ENCODE assay signal across 20 mouse cellular contexts in the genomic region with DNA sequence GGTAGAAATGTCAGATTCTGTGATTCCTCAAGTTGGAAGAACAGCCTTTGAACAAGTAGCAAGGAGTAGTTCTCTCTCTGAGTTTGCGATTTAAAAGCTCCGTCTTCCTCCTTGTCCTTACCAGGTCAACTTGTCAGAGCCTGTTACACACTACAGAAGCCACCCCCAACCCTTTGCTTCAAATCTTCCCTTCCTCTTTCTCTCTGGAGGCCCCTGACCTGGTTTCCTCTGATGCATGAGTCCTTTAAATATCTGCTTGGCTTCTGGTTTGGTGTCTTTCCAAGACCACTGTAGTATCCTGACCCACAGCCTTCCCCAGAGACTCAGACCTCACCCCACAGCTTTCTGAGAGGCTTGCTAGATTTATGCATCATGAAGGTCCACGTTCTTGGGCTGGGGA.
DNase-seq lines count a peak whose midpoint lies in the region; ATAC-seq and TF ChIP-seq lines count a peak whose summit lies in the region.
"Had no signal": no experiment of that assay in that cellular context is flagged by ENCODE, and none has a peak within 500 bp of the region (broad histone marks: within the 10 kb centered on the region; RNA-seq: fewer than 3 reads in every experiment).

No protein-coding gene starts in this region.

- H3K4me2 ChIP-seq in CH12.LX (ENCODE audit: insufficient read depth, low read depth, poor library complexity, severe bottlenecking), result no peak overlapping the region

- H3K4me3 ChIP-seq in CH12.LX (replicated peaks in 1 of 3; ENCODE audit: low read depth in 2 of 3, low read length in 2 of 3, poor library complexity in 1 of 3), result no peak overlapping the region

- in situ Hi-C loops in CH12.LX (cut with MboI; ENCODE audit: low pct_ligation_motif_present, low pct_unique_long_range_greater_than_20kb, low sequenced_read_pairs), result no loop called here

- ATAC-seq in hematopoietic stem cell, adult 5-6 weeks (replicated peaks in 1 of 2; ENCODE audit: insufficient read depth in 1 of 2, low FRiP score in 2 of 2, low TSS enrichment in 1 of 2, low read depth in 1 of 2, poor library complexity in 2 of 2, severe bottlenecking in 2 of 2), result peak; percentile 64 to 67
- ATAC-seq: activated CD4-positive, CD25-positive, alpha-beta regulatory T cell, adult 4 months; CD4-positive, CD25-positive, alpha-beta regulatory T cell, adult 4 months; Patski had no signal

- H3K27me3 ChIP-seq in CH12.LX (replicated peaks), result no peaks in the 10 kb centered on the region

- no peak overlapping the region for H3K9ac ChIP-seq in CH12.LX (ENCODE audit: insufficient read depth, low read depth)

- no peak for TF ChIP-seq CTCF in CH12.LX (conservative IDR thresholded peaks at IDR 0.05 in 1 of 2, IDR thresholded peaks at IDR 0.05 in 1 of 2; ENCODE audit: low read depth in 2 of 2, low read length in 2 of 2)

- H3K79me2 ChIP-seq in CH12.LX (replicated peaks; ENCODE audit: control insufficient read depth, extremely low read depth, insufficient read depth, poor library complexity, severe bottlenecking), result no peaks in the 10 kb centered on the region

- TF ChIP-seq EP300 in CH12.LX (IDR thresholded peaks at IDR 0.05; ENCODE audit: low read length), result no peak

- no peaks in the 10 kb centered on the region for H3K9me3 ChIP-seq in CH12.LX (replicated peaks; ENCODE audit: low read length)
- H3K9me3 ChIP-seq: G1E had no signal

- dilution Hi-C loops in CH12.LX (cut with MboI; ENCODE audit: extremely low pct_ligation_motif_present, extremely low pct_unique_long_range_greater_than_20kb, low sequenced_read_pairs), result no loop called here

- no peak for TF ChIP-seq RAD21 in CH12.LX (IDR thresholded peaks at IDR 0.05; ENCODE audit: low read depth, low read length)

- H3K4me1 ChIP-seq in CH12.LX (ENCODE audit: control insufficient read depth in 1 of 2, insufficient read depth in 2 of 2), result peaks cover 0 to 5% of the 10 kb centered on the region in 2 experiments; a peak in 2 of 4 replicates

- peak; percentile 6 for DNase-seq in CH12.LX (ENCODE audit: extremely low read depth)
- DNase-seq in natural killer cell, adult 2 months (ENCODE audit: low spot score in 2 of 2), result no peak
- DNase-seq in adrenal gland, adult (ENCODE audit: inconsistent age in 2 of 2, low spot score in 1 of 2), result no peak
- DNase-seq: adrenal gland, adult 2 months; adrenal gland, adult 8-10 months; adrenal gland, postnatal 10 days; adrenal gland, postnatal 14 days; adrenal gland, postnatal 25 days; adrenal gland, postnatal 36 days; B cell, adult 2 months; cerebellum, adult 11 months; cerebellum, adult 11-12 months; cerebellum, adult 18-20 months; cerebellum, adult 2 months; cerebellum, adult 8-10 months had no signal

- no peak for TF ChIP-seq POLR2A in CH12.LX (IDR thresholded peaks at IDR 0.05; ENCODE audit: low read depth, low read length)

- H3K27ac ChIP-seq in CH12.LX (ENCODE audit: insufficient read depth, low read depth), result no peak overlapping the region

- no peaks in the 10 kb centered on the region for H3K36me3 ChIP-seq in CH12.LX (replicated peaks in 1 of 2; ENCODE audit: control insufficient read depth in 1 of 2, insufficient read depth in 1 of 2, low read length in 1 of 2)
- H3K36me3 ChIP-seq: G1E had no signal

TF ChIP-seq in CH12.LX, 34 proteins besides CTCF, POLR2A, EP300 and RAD21:
- no peak for TF ChIP-seq MYC (IDR thresholded peaks at IDR 0.05; ENCODE audit: low read depth, low read length)
- TF ChIP-seq PAX5 (IDR thresholded peaks at IDR 0.05; ENCODE audit: low read length), result no peak
- no peak for TF ChIP-seq TBP (conservative IDR thresholded peaks at IDR 0.05; ENCODE audit: low read depth, low read length)
- TF ChIP-seq UBTF (IDR thresholded peaks at IDR 0.05; ENCODE audit: low read depth, low read length), result no peak
- TF ChIP-seq MAZ (IDR thresholded peaks at IDR 0.05; ENCODE audit: low read depth, low read length), result no peak
- TF ChIP-seq USF1 (IDR thresholded peaks at IDR 0.05; ENCODE audit: low read depth, low read length), result no peak
- TF ChIP-seq CHD1 (IDR thresholded peaks at IDR 0.05; ENCODE audit: low read depth, low read length), result no peak
- no peak for TF ChIP-seq MAX (IDR thresholded peaks at IDR 0.05; ENCODE audit: low read length)
- no peak for TF ChIP-seq ZMIZ1 (IDR thresholded peaks at IDR 0.05; ENCODE audit: low read depth, low read length)
- no peak for TF ChIP-seq POLR2AphosphoS2 (IDR thresholded peaks at IDR 0.05; ENCODE audit: low read depth, low read length)
- no peak for TF ChIP-seq RCOR1 (conservative IDR thresholded peaks at IDR 0.05; ENCODE audit: low read depth, low read length)
- no peak for TF ChIP-seq ETS1 (conservative IDR thresholded peaks at IDR 0.05; ENCODE audit: low read depth, low read length)
TF ChIP-seq in CH12.LX: peak in this region for 0.
